ENCODE assay signal across 12 mouse cellular contexts in the genomic region with DNA sequence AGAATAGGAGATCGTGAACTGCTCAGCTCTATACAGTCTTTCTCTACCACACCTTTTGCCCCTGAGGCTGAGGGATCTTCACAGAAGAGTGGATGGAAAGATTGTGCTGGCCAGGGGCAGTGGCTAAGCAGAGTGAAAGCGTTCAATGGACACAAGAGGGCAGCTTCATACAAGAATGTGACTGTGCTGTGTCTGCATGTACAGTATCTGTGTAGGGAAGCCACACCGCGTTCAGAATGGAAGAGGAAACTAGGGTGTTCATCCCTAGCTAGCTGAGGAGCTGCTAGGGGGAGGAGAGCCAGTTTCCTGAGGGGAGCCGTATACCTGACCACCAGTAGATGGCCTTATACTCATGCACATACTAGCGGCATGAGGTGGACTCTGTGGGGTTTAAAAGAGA. TPM values are rescaled to one million over a fixed set of nuclear protein-coding genes. Genes with fewer than 3 reads are reported as not detected.
A peak's percentile ranks its signal among the peaks of the same experiment; 100 is the strongest.
DNase-seq lines count a peak whose midpoint lies in the region; ATAC-seq and TF ChIP-seq lines count a peak whose summit lies in the region.
"Had no signal": no experiment of that assay in that cellular context is flagged by ENCODE, and none has a peak within 500 bp of the region (broad histone marks: within the 10 kb centered on the region; RNA-seq: fewer than 3 reads in every experiment).

No protein-coding gene starts in this region.

- 0 out of 2 replicates have a peak, but pooled peaks cover 3% of the 10 kb centered on the region for H3K27me3 ChIP-seq in liver, adult 2 months (ENCODE audit: control insufficient read depth, insufficient read depth, low read length)
- H3K27me3 ChIP-seq in liver, embryonic 11.5 days (replicated peaks; ENCODE audit: control insufficient read depth, insufficient read depth, low read length): no peaks in the 10 kb centered on the region
- no peaks in the 10 kb centered on the region for H3K27me3 ChIP-seq in neural tube, embryonic 14.5 days (ENCODE audit: control insufficient read depth, insufficient read depth, low read length)
- H3K27me3 ChIP-seq: CH12.LX; liver, embryonic 13.5 days had no signal

- H3K4me3 ChIP-seq in gastrocnemius, adult 2 months: no peak overlapping the region
- H3K4me3 ChIP-seq in liver, adult 2 months (ENCODE audit: insufficient read depth, low read depth, low read length): no peak overlapping the region
- no peak overlapping the region for H3K4me3 ChIP-seq in liver, embryonic 11.5 days (ENCODE audit: low read depth, low read length)
- no peak overlapping the region for H3K4me3 ChIP-seq in embryonic fibroblast, embryonic 13.5 days (ENCODE audit: insufficient read depth, low read length)
- H3K4me3 ChIP-seq in neural tube, embryonic 14.5 days (ENCODE audit: low read depth, low read length): no peak overlapping the region
- H3K4me3 ChIP-seq: liver, embryonic 13.5 days had no signal

- TF ChIP-seq CTCF in gastrocnemius, adult 2 months (IDR thresholded peaks at IDR 0.05): peak; percentile 36; the same call in 1 of the 2 replicates
- no peak for TF ChIP-seq CTCF in liver, adult 2 months (IDR thresholded peaks at IDR 0.05; ENCODE audit: low read depth, low read length)
- TF ChIP-seq CTCF in embryonic fibroblast, embryonic 13.5 days (IDR thresholded peaks at IDR 0.05; ENCODE audit: borderline replicate concordance, insufficient read depth, low read length): 0 out of 2 replicates have a peak, but pooled peaks have one; percentile 15

- 0 out of 2 replicates have a peak, but pooled peaks cover 2% of the 10 kb centered on the region for H3K4me1 ChIP-seq in liver, adult 2 months (ENCODE audit: control insufficient read depth, insufficient read depth, low read length)
- H3K4me1 ChIP-seq in liver, embryonic 11.5 days (replicated peaks; ENCODE audit: control insufficient read depth, insufficient read depth, low read length): no peaks in the 10 kb centered on the region
- H3K4me1 ChIP-seq in embryonic fibroblast, embryonic 13.5 days (ENCODE audit: control insufficient read depth, insufficient read depth, low read length): no peaks in the 10 kb centered on the region
- H3K4me1 ChIP-seq in neural tube, embryonic 14.5 days (ENCODE audit: control insufficient read depth, insufficient read depth, low read length): no peaks in the 10 kb centered on the region
- H3K4me1 ChIP-seq: liver, embryonic 13.5 days had no signal

- intact Hi-C loops in gastrocnemius, adult 2 months (cut with DNase I): no loop called here
- intact Hi-C loops in gastrocnemius, postnatal 36 days (cut with DNase I): loop anchor here (10.0 kb wide), 2 partner anchors 452 to 842 kb away; no protein-coding TSS in a partner anchor

- no peak for ATAC-seq in liver, embryonic 11.5 days (replicated peaks; ENCODE audit: low FRiP score)
- ATAC-seq in neural tube, embryonic 14.5 days (ENCODE audit: low read depth): peak; percentile 84
- ATAC-seq: intestine, embryonic 16.5 days had no signal

- DNase-seq in gastrocnemius, adult 2 months: no peak
- no peak for DNase-seq in gastrocnemius, postnatal 36 days
- peak; percentile 15 for DNase-seq in liver, adult 2 months (ENCODE audit: extremely low read depth, low read depth, low spot score)
- DNase-seq in liver, embryonic 11.5 days (ENCODE audit: low spot score): no peak
- DNase-seq in adrenal gland, postnatal 14 days: no peak
- DNase-seq in spleen, adult 12 weeks (ENCODE audit: low spot score): no peak
- DNase-seq: liver, embryonic 13.5 days had no signal

- no peak overlapping the region for H3K4me2 ChIP-seq in liver, embryonic 11.5 days
- no peak overlapping the region for H3K4me2 ChIP-seq in neural tube, embryonic 14.5 days (ENCODE audit: low read depth, low read length)
- H3K4me2 ChIP-seq: liver, embryonic 13.5 days had no signal

- H3K9ac ChIP-seq in liver, adult 2 months (ENCODE audit: low read depth, low read length): no peak overlapping the region
- H3K9ac ChIP-seq in liver, embryonic 11.5 days (ENCODE audit: low read depth, low read length): no peak overlapping the region
- no peak overlapping the region for H3K9ac ChIP-seq in neural tube, embryonic 14.5 days (replicated peaks; ENCODE audit: low read depth, low read length)
- H3K9ac ChIP-seq: liver, embryonic 13.5 days had no signal

- H3K9me3 ChIP-seq in liver, embryonic 11.5 days (ENCODE audit: control insufficient read depth, low read length): no peaks in the 10 kb centered on the region
- no peaks in the 10 kb centered on the region for H3K9me3 ChIP-seq in neural tube, embryonic 14.5 days (ENCODE audit: control insufficient read depth, low read length)
- H3K9me3 ChIP-seq: liver, embryonic 13.5 days had no signal

- no peak overlapping the region for H3K27ac ChIP-seq in gastrocnemius, adult 2 months
- H3K27ac ChIP-seq in liver, adult 2 months (replicated peaks; ENCODE audit: insufficient read depth, low read depth, low read length): no peak overlapping the region
- no peak overlapping the region for H3K27ac ChIP-seq in liver, embryonic 11.5 days (ENCODE audit: low read depth, low read length)
- H3K27ac ChIP-seq in embryonic fibroblast, embryonic 13.5 days (ENCODE audit: insufficient read depth, low read length): no peak overlapping the region
- H3K27ac ChIP-seq in neural tube, embryonic 14.5 days (ENCODE audit: low read depth, low read length): no peak overlapping the region
- H3K27ac ChIP-seq: liver, embryonic 13.5 days had no signal

- no peaks in the 10 kb centered on the region for H3K79me2 ChIP-seq in liver, adult 2 months (ENCODE audit: control insufficient read depth, insufficient read depth, low read length)

- WGBS in liver, adult 2 months: 60% methylated on average over 6 of the region's 6 CpGs
- WGBS in liver, embryonic 11.5 days: 58% methylated on average over 6 of the region's 6 CpGs
- 62% methylated on average over 6 of the region's 6 CpGs for WGBS in neural tube, embryonic 14.5 days

- no peaks in the 10 kb centered on the region for H3K36me3 ChIP-seq in liver, adult 2 months (ENCODE audit: control insufficient read depth, insufficient read depth, low read length)
- H3K36me3 ChIP-seq in liver, embryonic 11.5 days (ENCODE audit: control insufficient read depth, insufficient read depth, low read length): no peaks in the 10 kb centered on the region
- no peaks in the 10 kb centered on the region for H3K36me3 ChIP-seq in neural tube, embryonic 14.5 days (ENCODE audit: control insufficient read depth, insufficient read depth, low read length)
- H3K36me3 ChIP-seq: liver, embryonic 13.5 days had no signal

- TF ChIP-seq POLR2A in liver, adult 2 months (IDR thresholded peaks at IDR 0.05; ENCODE audit: extremely low read depth, insufficient read depth, low read length): no peak
- no peak for TF ChIP-seq POLR2A in embryonic fibroblast, embryonic 13.5 days (IDR thresholded peaks at IDR 0.05; ENCODE audit: low read depth, low read length)

RNA-seq across cellular contexts. Expression of gene 1700001L19Rik, which starts 25.6 kb away (rescaled TPM):
- total RNA-seq in gastrocnemius, adult 2 months (2021): not detected
- not detected for total RNA-seq in gastrocnemius, postnatal 36 days (2021)
- total RNA-seq in liver, adult 2 months (2014; rRNA removed): not detected in 2 replicates
- not detected in 2 replicates for polyA plus RNA-seq in liver, adult 2 months (2012; rRNA removed)
- not detected in 2 replicates for polyA plus RNA-seq in liver, embryonic 11.5 days (2014; fragmentation: Nextera tagmentation; extraction: Ambion mirVana)
- polyA plus RNA-seq in embryonic fibroblast, embryonic 13.5 days (2011; ENCODE audit: insufficient read length, low read depth, missing spikeins): not detected in 2 replicates
- polyA plus RNA-seq in neural tube, embryonic 14.5 days (2014; fragmentation: Nextera tagmentation; extraction: Ambion mirVana): 4.3 and 5.3 TPM in 2 replicates
- total RNA-seq in adrenal gland, postnatal 14 days (2021): 0.52 TPM in 1 of 2 replicates, not detected in the other
- total RNA-seq: CH12.LX; neutrophil, adult 5-6 weeks had no signal
- polyA plus RNA-seq: liver, embryonic 13.5 days had no signal

RNA-seq across cellular contexts. Expression of gene Fastkd3, which starts 40.8 kb away (rescaled TPM):
- 10 to 100 TPM in 1 of 2 experiments, 1 to 10 TPM in 1; 8.7 to 10.3 TPM for total RNA-seq in gastrocnemius, adult 2 months (2021)
- 1 to 10 TPM; 7.7 to 9.8 TPM for total RNA-seq in gastrocnemius, postnatal 36 days (2021)
- total RNA-seq in liver, adult 2 months (2014; rRNA removed): 3.2 and 3.9 TPM in 2 replicates
- polyA plus RNA-seq in liver, adult 2 months (2012; rRNA removed): 7.1 and 7.4 TPM in 2 replicates
- 34.9 and 36.5 TPM in 2 replicates for polyA plus RNA-seq in liver, embryonic 11.5 days (2014; fragmentation: Nextera tagmentation; extraction: Ambion mirVana)
- polyA plus RNA-seq in embryonic fibroblast, embryonic 13.5 days (2011; ENCODE audit: insufficient read length, low read depth, missing spikeins): 14.2 and 21.8 TPM in 2 replicates
- polyA plus RNA-seq in neural tube, embryonic 14.5 days (2014; fragmentation: Nextera tagmentation; extraction: Ambion mirVana): 23.7 and 28.2 TPM in 2 replicates
- total RNA-seq in adrenal gland, postnatal 14 days (2021): 17.2 and 22.1 TPM in 2 replicates

RNA-seq across cellular contexts. Expression of gene Mtrr, which starts 40.8 kb away (rescaled TPM):
- 10 to 100 TPM; 26.9 to 28.7 TPM for total RNA-seq in gastrocnemius, adult 2 months (2021)
- total RNA-seq in gastrocnemius, postnatal 36 days (2021): 10 to 100 TPM; 18.9 to 24.1 TPM
- total RNA-seq in liver, adult 2 months (2014; rRNA removed): 6.8 and 7.0 TPM in 2 replicates
- polyA plus RNA-seq in liver, adult 2 months (2012; rRNA removed): 4.8 and 5.1 TPM in 2 replicates
- polyA plus RNA-seq in liver, embryonic 11.5 days (2014; fragmentation: Nextera tagmentation; extraction: Ambion mirVana): 32.4 and 37.3 TPM in 2 replicates
- polyA plus RNA-seq in embryonic fibroblast, embryonic 13.5 days (2011; ENCODE audit: insufficient read length, low read depth, missing spikeins): 16.4 and 16.7 TPM in 2 replicates
- 12.0 and 14.8 TPM in 2 replicates for polyA plus RNA-seq in neural tube, embryonic 14.5 days (2014; fragmentation: Nextera tagmentation; extraction: Ambion mirVana)
- total RNA-seq in adrenal gland, postnatal 14 days (2021): 18.6 and 22.5 TPM in 2 replicates
